Mouse (Mus musculus) CH12F3 (cell line): ENCODE results near the gene Polr1e.
"Not testable (repeated sequence)": the region's sequence is repeated elsewhere in the genome, so short reads cannot be mapped to it uniquely, and the experiment has no call there.

ENCODE experiments used
- in situ Hi-C: fragments of 300-500 bp; cut with MboI; formaldehyde crosslinking; loops from 2 replicates; pipeline ENCODE4 v1.14.3; 2020; ENCODE audit warnings: low sequenced_read_pairs

Polr1e gene

DNA sequence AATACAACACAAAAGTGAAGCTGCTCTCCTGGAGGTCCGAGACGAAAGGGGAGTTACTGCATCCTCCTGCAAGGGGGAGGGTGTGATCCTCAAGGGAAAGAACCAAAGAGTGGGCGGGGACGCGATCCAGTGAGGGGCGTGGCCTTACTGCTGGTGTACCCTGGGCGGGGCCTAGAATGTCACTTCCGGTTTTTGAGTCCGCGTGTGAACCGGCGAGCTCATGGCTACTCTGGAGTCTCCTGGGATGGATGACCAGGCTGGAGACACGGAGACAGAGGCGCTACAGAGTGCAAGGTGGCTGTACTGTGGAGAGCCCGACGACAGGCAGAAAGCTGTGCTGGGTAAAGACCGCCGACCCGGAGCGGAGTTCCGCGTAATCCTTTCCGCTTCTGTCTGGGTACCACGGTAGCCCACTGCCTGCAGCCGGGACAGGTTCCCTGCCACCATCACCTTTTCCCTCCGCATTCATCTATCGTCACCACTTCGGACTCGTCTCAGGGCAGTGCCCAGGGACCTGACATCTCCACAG is at the start of gene Polr1e:
Gene Polr1e (plus strand): TSS at position 132 of the 529 bp plus-strand sequence.
- in situ Hi-C loops: loop anchor here (25.0 kb wide), 1 partner anchor 269 kb away; the partner anchor contains the start of gene Trmt10b

DNA sequence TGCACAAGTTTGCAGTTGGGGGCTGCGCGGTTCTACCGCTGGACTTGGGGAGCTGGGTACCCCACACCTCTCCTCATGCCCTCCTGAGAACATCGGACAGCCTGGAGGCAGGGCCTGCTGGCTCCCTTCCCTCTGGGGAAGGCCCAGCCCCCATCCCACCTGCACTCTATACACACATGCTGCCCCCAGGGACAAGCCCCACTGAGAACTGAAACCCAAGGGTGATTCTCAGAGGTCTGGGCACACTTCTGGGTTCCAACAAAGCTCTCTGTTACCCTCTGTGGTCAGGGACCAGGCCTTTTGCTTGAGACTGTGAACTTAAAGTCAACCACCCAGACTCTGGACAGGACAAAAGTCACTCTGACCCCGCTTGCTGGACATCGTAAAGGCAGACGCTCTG is 48.3 kb upstream of the Polr1e start:
- in situ Hi-C loops: no loop called here

DNA sequence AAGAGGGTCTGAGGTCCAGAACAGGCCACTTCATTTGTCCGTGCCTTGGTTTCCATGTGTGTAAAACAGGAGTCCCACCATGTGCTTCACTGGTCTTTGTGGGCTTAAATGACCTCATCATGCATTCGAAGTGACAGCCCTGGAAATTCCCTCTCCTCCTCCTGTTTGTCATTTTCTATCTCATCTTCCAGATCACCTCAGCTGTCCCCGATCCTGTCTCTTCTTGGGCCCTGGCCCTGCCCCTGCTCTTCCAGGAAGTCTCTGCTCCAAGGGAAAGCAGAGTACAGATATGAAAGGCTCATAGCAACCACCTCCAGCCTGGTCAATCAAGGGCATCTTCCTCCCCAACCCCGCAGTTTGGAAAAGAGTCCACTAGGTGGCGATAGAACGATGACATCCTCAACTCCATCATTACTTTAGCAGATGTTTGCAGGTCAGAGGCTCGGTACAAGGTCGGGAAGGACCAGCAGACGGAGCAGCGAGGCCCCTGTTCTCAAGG is 47.7 kb upstream of the Polr1e start:
- in situ Hi-C loops: no loop called here

DNA sequence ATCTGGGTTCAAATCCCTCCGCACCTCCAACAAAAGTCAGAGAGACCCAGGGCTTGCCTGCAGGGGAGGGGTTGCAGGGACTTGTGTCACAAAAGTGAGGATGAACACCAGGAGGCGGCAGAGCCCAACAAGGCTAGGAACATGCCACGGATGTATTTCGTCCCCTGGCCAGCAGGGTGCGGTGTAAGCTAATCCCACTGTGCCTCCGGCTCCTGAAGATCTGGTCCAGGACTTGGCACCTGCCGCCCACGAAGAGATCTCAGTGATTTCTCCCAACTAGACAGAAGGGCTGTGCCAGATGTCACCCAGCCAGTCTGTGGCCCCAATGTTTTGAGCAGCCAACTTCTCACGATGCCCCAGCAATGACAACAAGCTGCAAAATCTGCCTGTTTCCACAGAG is 44.9 kb upstream of the Polr1e start:
- in situ Hi-C loops: no loop called here

DNA sequence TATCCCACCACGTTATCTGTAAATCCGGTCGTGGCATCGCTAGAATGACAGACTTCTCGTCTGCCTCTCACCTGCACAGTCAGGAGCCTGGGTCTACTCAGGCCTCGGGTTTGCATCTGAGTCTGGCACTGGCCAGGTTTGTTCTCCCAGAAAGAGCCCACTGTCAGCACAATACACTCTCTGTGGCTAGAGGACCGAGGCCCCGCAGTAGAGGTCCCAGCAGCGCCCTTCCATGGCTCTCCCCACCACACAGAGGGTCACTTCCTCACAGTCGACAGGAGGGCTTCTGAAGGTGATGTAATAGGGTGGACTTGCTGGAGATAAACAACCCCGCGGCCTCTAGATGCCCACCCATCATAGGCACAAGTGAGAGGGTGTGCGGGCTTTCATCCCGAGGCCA is 44.5 kb upstream of the Polr1e start:
- in situ Hi-C loops: no loop called here

DNA sequence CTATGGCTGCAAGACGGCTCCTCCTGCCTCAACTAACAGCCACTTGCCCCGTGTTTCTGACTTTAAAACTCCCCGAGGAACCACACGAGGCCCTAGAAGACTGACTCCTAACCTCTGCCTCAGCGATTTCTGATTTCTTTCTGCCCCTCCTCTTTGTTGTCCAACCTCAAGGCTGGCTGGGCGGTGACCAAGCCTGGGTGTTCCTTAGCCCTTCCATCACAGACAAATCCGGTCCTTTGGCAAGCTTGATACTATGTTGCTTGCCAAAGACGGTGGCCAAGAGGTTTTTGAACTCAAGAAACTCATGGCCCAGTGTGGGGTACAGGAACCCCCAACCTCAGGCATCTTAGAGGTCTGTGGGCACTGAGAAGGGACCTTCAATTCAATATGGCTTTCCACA is 44.1 kb upstream of the Polr1e start:
- in situ Hi-C loops: no loop called here

DNA sequence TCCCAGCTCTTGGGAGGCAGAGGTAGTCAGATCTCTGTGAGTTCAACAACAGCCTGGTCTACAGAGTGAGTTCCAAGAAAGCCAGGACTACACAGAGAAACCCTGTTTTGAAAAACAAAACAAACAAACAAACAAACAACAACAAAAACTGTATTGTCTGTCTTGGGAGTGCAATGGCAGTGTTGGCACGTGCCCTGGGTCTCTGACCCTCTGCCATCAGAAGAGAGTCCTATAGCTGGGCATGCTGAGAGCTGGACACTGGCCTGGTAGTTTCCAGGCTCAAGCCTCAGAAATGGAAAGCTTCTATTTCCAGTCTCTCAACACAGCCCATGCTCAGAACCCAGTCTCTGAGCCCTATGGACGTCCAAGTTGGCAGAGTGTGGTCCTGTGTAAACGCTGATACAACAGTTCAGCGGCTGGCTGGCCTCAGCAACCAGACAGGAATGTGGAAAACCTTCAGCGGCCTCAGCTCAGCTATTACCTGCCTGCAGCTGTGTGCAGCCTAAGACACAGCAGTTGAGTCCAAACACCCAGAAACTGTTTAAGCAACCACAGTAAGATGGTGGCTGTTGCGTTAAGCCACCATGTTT is 42.3 kb upstream of the Polr1e start:
- in situ Hi-C loops: no loop called here

DNA sequence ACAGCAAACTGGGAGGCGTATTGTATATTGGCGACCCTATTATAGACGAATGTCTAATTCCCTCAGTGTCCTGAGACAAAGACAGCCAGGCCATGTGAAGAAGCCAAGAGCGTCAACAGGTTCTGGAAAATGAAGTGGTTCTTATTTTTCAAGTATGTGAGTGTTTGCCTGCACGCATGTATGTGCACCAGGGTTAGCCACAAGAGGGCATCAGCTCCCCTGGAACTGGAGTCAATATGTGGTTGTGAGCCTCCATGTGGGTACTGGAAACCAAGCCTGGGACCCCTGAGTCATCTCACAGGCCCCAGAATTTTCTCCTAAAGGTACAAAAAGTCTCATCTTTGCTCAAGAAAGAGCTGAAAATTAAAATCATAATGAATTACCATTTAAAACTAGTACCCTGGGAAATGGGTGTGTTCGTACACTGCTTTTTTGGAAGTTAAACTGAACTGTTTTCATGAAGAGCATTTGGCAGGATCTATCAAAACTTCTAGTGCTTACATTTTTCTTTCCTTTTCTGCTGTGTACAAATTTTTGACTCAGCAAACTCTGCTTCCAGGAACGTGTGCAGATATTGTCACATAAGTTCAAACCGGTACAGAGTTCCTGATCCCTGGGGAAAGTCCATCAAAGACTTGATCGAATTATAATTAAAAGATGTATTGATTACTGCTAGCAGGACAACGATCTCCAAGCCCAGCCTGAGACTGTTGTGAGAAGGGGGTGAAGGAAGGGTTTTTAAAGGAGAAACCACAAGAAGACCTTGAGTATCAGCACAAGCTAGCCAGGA is 41.3 kb upstream of the Polr1e start:
- in situ Hi-C loops: no loop called here

DNA sequence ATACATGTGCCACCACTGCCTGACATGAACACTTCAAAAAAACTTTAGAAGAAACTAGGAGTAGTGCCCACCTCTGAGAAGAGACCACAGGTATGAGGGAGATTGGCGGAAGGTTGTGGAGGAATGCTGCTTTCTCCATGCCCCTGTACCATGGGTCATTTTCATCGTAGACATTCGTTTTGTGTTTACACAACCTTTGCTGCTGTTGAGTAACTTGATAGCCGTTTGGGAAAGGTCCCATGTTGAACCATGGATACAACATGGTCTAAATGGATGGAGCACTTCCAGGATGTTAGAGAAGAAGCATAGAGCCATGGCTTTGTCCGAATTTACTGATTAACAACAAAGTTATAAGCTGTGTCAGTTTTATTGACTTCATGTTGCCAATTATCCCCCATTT is 40.2 kb upstream of the Polr1e start:
- in situ Hi-C loops: no loop called here

DNA sequence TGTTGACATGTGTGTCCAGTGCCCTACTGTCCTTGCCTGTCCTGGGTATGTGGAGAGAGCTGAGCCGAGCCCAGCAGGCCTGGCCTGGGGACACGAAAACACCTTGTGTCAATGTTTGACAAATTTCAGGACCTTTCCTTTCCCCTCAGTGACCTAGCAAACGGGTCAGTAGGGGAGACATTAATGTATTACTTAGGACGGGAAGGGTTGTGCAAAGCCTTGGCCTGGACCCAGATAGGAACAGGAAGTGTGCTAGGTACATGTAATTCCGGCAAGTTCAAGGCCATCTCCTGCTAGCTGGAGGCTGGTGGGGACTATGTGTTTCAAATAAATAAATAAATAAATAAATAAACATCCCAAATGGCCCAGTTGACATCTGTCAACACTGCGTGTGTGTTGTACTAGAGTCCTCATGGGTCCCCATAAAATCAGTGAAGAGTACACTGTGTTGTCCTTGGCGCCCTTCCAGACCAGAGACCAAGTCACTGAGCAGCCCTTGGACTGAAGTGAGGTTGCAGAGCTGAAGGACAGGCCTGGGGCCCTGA is 38.5 kb upstream of the Polr1e start:
- in situ Hi-C loops: no loop called here

DNA sequence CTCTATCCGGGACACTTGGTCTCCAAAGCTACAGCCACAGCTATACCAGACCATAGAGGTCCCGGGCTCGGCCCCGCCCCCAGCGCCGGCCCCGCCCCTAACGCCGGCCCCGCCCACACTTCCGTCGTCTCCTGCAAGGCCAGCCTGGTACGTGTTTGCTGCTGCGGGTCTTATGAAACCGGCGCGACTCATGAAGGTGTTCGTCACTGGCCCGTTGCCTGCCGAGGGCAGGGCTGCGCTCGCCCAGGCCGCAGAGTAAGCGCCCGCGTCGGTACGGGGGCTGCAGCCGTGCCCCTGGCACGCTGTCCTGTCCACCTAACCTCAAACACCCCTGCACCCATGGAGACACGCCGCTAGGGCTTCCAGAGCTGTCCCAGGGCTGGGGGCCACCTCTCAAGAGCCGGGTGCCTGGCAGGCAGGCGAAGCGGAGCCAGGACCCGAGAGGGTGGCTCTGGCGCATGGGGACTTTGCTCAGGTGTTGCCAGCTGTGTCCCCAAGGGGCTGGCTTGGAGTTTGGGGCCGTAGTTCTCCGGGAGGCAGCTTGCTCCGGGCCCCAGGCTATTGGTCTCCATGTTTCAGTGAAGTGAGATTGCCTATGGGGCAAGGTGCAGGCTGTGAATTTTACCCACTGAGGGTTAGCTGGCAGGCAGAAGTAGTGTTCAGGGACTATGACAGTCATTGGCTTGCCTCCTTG is 37.0 kb upstream of the Polr1e start, which contains the start of gene Grhpr:
Gene Grhpr (plus strand): TSS at position 116 of the 694 bp plus-strand sequence.
- in situ Hi-C loops: no loop called here

DNA sequence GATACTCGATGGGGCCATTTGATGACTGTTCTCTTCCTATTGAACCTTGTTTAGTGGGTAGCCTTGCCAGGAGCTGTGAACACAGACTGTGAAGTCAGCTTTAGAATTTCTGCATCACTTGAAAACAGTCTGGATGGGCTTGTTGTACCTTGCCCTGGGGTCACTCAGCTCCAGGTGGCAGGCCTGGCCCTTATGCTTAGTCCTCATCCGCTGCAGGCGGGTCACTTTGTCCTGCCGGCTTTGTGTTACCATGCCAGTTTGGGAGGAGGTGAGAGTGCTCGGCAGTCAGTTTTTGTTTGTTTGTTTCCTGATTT is 36.5 kb upstream of the Polr1e start:
- in situ Hi-C loops: no loop called here

DNA sequence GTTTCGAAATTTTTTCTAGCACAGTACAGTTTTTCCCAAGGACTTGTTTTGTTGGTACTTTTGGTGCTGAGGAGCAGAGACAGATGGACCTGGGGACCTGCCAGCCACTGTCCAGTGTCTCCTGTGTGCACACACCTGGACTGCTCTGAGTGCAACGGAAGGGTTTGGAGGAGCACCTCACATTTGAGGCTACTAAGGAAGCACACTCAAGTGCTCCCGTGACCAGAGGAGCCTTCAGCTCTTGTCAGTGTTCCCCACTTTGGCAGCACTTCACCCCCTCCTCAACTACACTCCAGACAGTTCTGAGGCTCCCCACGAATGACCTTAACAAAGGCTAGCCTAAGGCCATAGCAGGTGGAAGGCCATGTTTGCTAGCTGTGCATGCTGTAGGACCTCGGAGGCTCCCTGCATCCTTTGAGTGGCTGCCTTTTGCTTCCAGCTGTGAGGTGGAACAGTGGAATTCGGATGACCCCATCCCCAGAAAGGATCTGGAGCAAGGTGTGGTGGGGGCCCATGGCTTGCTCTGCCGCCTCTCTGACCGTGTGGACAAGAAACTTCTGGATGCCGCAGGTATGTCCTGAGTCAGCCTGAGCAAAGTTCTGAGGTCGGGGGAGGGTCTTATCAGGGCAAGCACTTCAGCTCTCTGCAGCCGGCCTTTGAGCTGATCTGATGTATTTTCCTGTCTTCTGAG is 35.8 kb upstream of the Polr1e start:
- in situ Hi-C loops: no loop called here

DNA sequence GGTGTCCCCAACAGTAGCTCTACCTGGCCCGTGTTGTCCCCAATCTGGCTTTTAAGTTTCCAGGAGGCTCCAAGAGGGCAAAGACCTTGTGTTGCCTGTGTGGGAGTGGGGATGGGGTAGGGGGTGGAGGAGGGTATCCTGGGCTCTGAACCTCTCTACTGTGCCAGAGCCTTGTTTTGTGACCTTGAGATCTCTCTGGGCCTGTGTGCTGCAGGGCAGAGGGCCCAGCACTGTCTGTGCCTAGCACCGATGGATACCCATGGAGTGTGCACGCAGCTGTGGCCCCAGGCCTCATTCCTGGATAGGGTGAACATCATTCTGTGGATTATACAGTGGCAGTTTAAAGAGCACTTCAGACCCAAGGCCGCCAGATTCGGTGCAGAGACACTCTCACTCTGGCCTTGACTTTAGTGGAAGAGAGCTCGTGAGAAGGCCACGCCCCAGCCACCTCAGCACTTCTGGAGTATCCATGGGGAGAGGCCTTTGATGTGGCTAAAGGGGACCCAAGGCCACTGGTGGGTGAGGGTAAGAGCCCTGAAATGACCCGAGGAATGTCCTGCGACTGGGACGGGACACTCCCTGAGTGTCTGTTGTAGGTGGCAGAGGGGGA is 35.1 kb upstream of the Polr1e start:
- in situ Hi-C loops: no loop called here

DNA sequence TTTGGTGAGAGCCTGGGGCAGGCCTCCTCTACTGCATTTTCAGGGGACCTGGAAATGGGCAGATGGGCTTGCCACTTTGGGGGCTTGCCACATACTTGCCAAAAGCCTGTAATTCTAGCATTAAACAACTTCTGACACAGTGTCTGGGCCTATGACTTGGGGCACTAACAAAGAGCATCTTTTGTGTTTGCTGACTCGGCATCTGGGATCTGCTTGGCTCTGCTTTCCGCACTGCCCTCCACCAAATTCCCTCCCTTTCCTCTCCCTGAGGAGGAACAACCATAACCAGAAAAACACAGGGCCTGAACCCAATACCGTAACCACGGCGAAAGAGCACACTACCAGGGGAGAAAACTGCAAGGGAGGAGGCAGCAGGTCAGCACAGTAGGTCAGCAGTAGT is 27.8 kb upstream of the Polr1e start:
- in situ Hi-C loops: no loop called here

DNA sequence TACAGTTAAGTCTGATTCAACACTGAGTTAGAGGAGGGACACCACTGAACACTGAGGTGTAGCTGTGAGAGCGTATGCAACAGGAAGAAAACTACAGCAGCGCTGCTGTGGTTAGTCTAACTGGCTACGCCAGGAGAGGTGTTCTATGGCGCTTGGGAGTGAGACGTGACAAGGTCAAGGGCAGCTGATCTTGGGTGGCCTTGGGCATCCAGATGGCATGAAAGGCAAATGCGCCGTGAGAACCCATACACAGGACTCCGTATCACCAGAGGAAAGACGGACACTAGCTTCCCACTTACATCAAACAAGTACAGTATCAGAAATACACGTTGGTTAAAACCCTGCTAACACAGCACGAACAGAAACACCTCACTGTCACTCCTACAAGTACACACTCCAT is 26.1 kb upstream of the Polr1e start:
- in situ Hi-C loops: not testable (repeated sequence)

DNA sequence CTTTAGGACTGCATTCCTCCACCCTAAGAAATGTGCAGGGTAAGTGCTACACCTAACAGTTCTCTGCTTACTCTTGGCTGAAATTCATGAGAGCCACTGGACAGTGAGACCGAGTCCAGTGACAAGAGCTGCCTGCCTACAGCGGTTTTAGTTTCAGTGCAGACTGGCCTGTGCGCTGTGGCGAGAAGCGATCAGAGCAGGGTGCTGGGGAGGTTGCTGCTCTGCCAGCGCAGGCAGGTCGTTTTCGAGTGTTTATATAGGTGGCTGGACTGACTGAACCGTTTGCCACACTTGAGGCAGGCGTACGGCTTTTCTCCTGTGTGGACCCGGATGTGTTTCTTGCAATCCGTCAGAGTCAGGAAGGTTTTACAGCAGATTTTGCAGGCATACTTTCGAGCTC is 25.2 kb upstream of the Polr1e start:
- in situ Hi-C loops: not testable (repeated sequence)

DNA sequence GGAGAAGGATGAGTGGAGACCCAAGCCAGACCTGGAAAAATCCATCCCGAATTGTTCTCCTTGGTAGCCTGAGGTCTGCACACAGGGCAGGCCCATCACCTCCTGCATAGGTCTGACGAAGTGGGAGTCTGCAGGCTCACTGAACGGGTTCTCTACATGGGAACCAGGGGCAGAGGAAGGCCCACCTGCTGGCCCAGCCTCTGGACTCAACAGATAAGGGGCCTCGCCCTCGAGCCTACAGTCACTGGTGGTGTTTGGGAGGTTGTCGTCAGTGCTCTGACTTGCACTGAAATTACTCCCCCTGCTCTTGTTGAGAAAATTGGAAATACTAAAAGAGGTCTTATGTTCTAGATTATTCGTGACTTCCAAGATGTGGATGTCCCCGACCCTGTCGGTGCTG is 24.5 kb upstream of the Polr1e start:
- in situ Hi-C loops: no loop called here

DNA sequence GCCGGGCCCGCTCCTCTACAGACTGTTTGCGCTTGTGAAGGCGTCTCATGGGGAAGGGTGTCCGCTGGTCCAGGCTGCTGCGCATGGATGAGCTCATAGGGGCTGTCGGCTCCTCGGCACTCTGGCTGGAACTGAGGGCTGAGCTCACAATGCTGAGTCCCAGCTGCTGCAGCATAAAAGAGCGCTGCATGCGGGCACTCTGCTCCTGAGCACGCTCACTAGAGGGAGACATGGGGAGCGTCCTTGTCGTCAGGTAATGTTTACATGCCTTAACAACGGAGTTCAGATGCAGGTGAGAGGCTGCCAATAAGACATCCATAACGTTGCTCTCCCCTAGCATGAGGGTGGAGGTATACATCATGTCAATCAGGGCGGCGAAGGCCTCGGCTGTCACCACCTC is 23.6 kb upstream of the Polr1e start:
- in situ Hi-C loops: no loop called here

DNA sequence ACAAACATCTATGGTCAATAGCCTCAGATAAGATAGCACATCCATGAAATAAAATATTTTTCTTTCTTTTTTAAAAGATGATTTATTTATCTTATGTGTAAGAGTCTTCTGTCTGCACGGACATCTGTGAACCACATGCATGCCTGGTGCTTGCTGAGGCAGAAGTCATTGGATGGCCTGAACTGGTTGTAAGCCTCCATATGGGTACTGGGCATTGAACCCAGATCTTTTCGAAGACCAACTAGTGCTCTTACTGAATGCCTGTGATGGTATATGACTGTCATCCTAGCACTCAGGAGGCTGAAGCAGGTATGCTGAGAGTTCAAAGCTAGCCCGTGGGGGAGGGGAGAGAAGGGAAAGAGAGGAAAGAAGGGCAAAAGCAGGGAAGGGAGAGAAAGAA is 20.3 kb upstream of the Polr1e start:
- in situ Hi-C loops: no loop called here
